Mouse (Mus musculus) CH12.LX (cell line): ENCODE measurements around the gene Pde4d. TPM values are rescaled to one million over a fixed set of nuclear protein-coding genes. Genes with fewer than 3 reads are reported as not detected.

ENCODE experiments used
- DNase-seq: peaks from one replicate; pipeline ENCODE4 v3.0.0-alpha.2; 2013; ENCODE audit errors: extremely low read depth
- H3K27ac ChIP-seq: 2 replicates; pipeline ENCODE4 v1.5.1; 2012; ENCODE audit warnings: low read depth, mild to moderate bottlenecking, control low read depth, moderate library complexity; ENCODE audit not compliant: insufficient read depth
- H3K27me3 ChIP-seq: replicated peaks from 2 replicates; pipeline ENCODE3; 2012; ENCODE audit warnings: inconsistent platforms
- H3K36me3 ChIP-seq, 2 experiments: replicated peaks in 1 of 2; 2 replicates each; pipeline versions ENCODE3 to v1.6.1; 2012; ENCODE audit warnings: inconsistent platforms in 1 of 2, low read length in 1 of 2, mild to moderate bottlenecking in 1 of 2, mixed read lengths in 1 of 2, moderate library complexity in 1 of 2; ENCODE audit not compliant: control insufficient read depth in 1 of 2, insufficient read depth in 1 of 2
- H3K4me1 ChIP-seq, 2 experiments: 2 replicates each; pipeline ENCODE4 v1.6.1; 2012; ENCODE audit warnings: inconsistent platforms in 1 of 2, moderate library complexity in 1 of 2; ENCODE audit not compliant: insufficient read depth in 2 of 2, control insufficient read depth in 1 of 2
- H3K4me2 ChIP-seq: 2 replicates; pipeline ENCODE4 v1.6.1; 2012; ENCODE audit warnings: low read depth, mild to moderate bottlenecking, control low read depth; ENCODE audit not compliant: poor library complexity, insufficient read depth, severe bottlenecking
- H3K4me3 ChIP-seq, 3 experiments: fragments of 150-350 bp in 1 of 3; sonication (generic) in 1 of 3; replicated peaks in 1 of 3; 2 replicates each; pipeline versions ENCODE3 to v1.5.1; 2011 to 2012; ENCODE audit warnings: low read depth in 2 of 3, low read length in 2 of 3, mild to moderate bottlenecking in 2 of 3, moderate library complexity in 2 of 3, control low read depth in 1 of 3, improper control_type of control experiment in 1 of 3, inconsistent platforms in 1 of 3, mixed read lengths in 1 of 3; ENCODE audit not compliant: poor library complexity in 1 of 3
- H3K79me2 ChIP-seq: replicated peaks from 2 replicates; pipeline ENCODE4 v1.6.1; 2012; ENCODE audit warnings: mild to moderate bottlenecking, moderate library complexity; ENCODE audit not compliant: control insufficient read depth, poor library complexity, insufficient read depth, severe bottlenecking; ENCODE audit errors: extremely low read depth
- H3K9ac ChIP-seq: 2 replicates; pipeline ENCODE4 v1.6.1; 2012; ENCODE audit warnings: low read depth, mild to moderate bottlenecking, control low read depth, moderate library complexity; ENCODE audit not compliant: insufficient read depth
- H3K9me3 ChIP-seq: replicated peaks from 2 replicates; pipeline ENCODE3; 2012; ENCODE audit warnings: low read length, inconsistent platforms, mixed read lengths
- BHLHE40 ChIP-seq: IDR thresholded peaks from 2 replicates; pipeline ENCODE4 v1.6.1; 2011; ENCODE audit warnings: mild to moderate bottlenecking, low read depth, low read length, improper control_type of control experiment
- CHD1 ChIP-seq: IDR thresholded peaks from 2 replicates; pipeline ENCODE4 v1.6.1; 2012; ENCODE audit warnings: low read depth, low read length, improper control_type of control experiment, inconsistent platforms
- E2F4 ChIP-seq: IDR thresholded peaks from 2 replicates; pipeline ENCODE4 v1.6.1; 2011; ENCODE audit warnings: low read depth, low read length, improper control_type of control experiment; ENCODE audit not compliant: insufficient replicate concordance
- EP300 ChIP-seq: IDR thresholded peaks from 2 replicates; pipeline ENCODE4 v1.6.1; 2011; ENCODE audit warnings: low read length, improper control_type of control experiment
- ETS1 ChIP-seq: conservative IDR thresholded peaks from 2 replicates; pipeline ENCODE4 v1.6.1; 2012; ENCODE audit warnings: low read depth, mild to moderate bottlenecking, inconsistent platforms, low read length, improper control_type of control experiment, moderate library complexity
- GABPA ChIP-seq: IDR thresholded peaks from 2 replicates; pipeline ENCODE4 v1.6.1; 2012; ENCODE audit warnings: low read depth, low read length, improper control_type of control experiment, inconsistent platforms; ENCODE audit not compliant: insufficient replicate concordance
- HCFC1 ChIP-seq: IDR thresholded peaks from 2 replicates; pipeline ENCODE4 v1.6.1; 2012; ENCODE audit warnings: low read depth, mild to moderate bottlenecking, inconsistent platforms, low read length, improper control_type of control experiment
- IRF4 ChIP-seq: IDR thresholded peaks from 2 replicates; pipeline ENCODE4 v1.6.1; 2014; ENCODE audit warnings: low read depth, mild to moderate bottlenecking, inconsistent platforms, low read length, improper control_type of control experiment
- KAT2A ChIP-seq: IDR thresholded peaks from 2 replicates; pipeline ENCODE4 v1.6.1; 2012; ENCODE audit warnings: low read length, improper control_type of control experiment, inconsistent platforms; ENCODE audit not compliant: insufficient replicate concordance
- MEF2A ChIP-seq: IDR thresholded peaks from 2 replicates; pipeline ENCODE4 v1.6.1; 2014; ENCODE audit warnings: low read depth, mild to moderate bottlenecking, inconsistent platforms, low read length, improper control_type of control experiment, borderline replicate concordance
- NRF1 ChIP-seq: IDR thresholded peaks from 2 replicates; pipeline ENCODE4 v1.6.1; 2014; ENCODE audit warnings: low read depth, mild to moderate bottlenecking, inconsistent platforms, low read length, improper control_type of control experiment, moderate library complexity
- POLR2A ChIP-seq: IDR thresholded peaks from 2 replicates; pipeline ENCODE4 v1.6.1; 2011; ENCODE audit warnings: low read depth, mild to moderate bottlenecking, improper control_type of control experiment, low read length
- POLR2AphosphoS2 ChIP-seq: IDR thresholded peaks from 2 replicates; pipeline ENCODE4 v1.6.1; 2011; ENCODE audit warnings: low read depth, low read length, improper control_type of control experiment
- RAD21 ChIP-seq: IDR thresholded peaks from 2 replicates; pipeline ENCODE4 v1.6.1; 2011; ENCODE audit warnings: low read depth, mild to moderate bottlenecking, low read length, improper control_type of control experiment, moderate library complexity
- TBP ChIP-seq: conservative IDR thresholded peaks from 2 replicates; pipeline ENCODE4 v1.6.1; 2011; ENCODE audit warnings: low read depth, low read length, improper control_type of control experiment
- USF1 ChIP-seq: IDR thresholded peaks from 2 replicates; pipeline ENCODE4 v1.6.1; 2014; ENCODE audit warnings: low read depth, mild to moderate bottlenecking, inconsistent platforms, low read length, improper control_type of control experiment
- ZC3H11A ChIP-seq: IDR thresholded peaks from 2 replicates; pipeline ENCODE4 v1.6.1; 2012; ENCODE audit warnings: low read depth, mild to moderate bottlenecking, inconsistent platforms, low read length, improper control_type of control experiment
- dilution Hi-C: fragments of 300-500 bp; cut with MboI; formaldehyde crosslinking; loops from 2 replicates; pipeline ENCODE4 v1.14.3; 2020; ENCODE audit warnings: low sequenced_read_pairs; ENCODE audit not compliant: extremely low pct_unique_long_range_greater_than_20kb, extremely low pct_ligation_motif_present
- in situ Hi-C: fragments of 300-500 bp; cut with MboI; formaldehyde crosslinking; loops from 3 replicates; pipeline ENCODE4 v1.14.3; 2019; ENCODE audit warnings: low sequenced_read_pairs, low pct_ligation_motif_present, low pct_unique_long_range_greater_than_20kb, mixed read lengths
- polyA plus RNA-seq: library from polyadenylated mRNA; unstranded; fragments of >175 nt; gene quantifications from 2 replicates; pipeline ENCODE4 v1.2.1, GENCODE M21; 2012; ENCODE audit warnings: low read depth; ENCODE audit not compliant: insufficient read length
- total RNA-seq, 2 experiments: library from RNA; depleted of rRNA; stranded (reverse); fragments of 300-350 nt in 1 of 2; fragments of >200 nt in 1 of 2; gene quantifications; 2 replicates each; pipeline ENCODE4 v1.2.3; 2012 to 2014

Pde4d gene
- total and polyA plus RNA-seq, 3 experiments = not detected

- no peak for TF ChIP-seq ETS1
- TF ChIP-seq MEF2A = no peak
- TF ChIP-seq CHD1 = no peak
- no peak for TF ChIP-seq BHLHE40
- TF ChIP-seq ZC3H11A = no peak
- no peak for TF ChIP-seq POLR2AphosphoS2
- no peak for TF ChIP-seq NRF1
- TF ChIP-seq USF1 = no peak
- no peak for TF ChIP-seq TBP
- TF ChIP-seq KAT2A = no peak
- no peak for TF ChIP-seq E2F4
- TF ChIP-seq IRF4 = no peak
- no peak for TF ChIP-seq GABPA
- TF ChIP-seq RAD21 = no peak
- TF ChIP-seq POLR2A = no peak
- no peak for TF ChIP-seq EP300
- TF ChIP-seq, all 38 proteins: peak for 0
- H3K27ac ChIP-seq = no peak overlapping the region
- H3K79me2 ChIP-seq = no peaks in the 10 kb centered on the region
- in situ Hi-C loops (no loop called here), dilution Hi-C loops (no loop called here)
- no peaks in the 10 kb centered on the region for H3K36me3 ChIP-seq
- no peak for DNase-seq
- no peaks in the 10 kb centered on the region for H3K27me3 ChIP-seq
- H3K4me1 ChIP-seq = no peaks in the 10 kb centered on the region
- H3K9me3 ChIP-seq = no peaks in the 10 kb centered on the region
- H3K4me3 ChIP-seq = no peak overlapping the region
- no peak overlapping the region for H3K9ac ChIP-seq
- no peak overlapping the region for H3K4me2 ChIP-seq
Measured at GRCm38 (mm10) chr13:108836314-108836713, 386.6 kb downstream of the Pde4d start.

DNA sequence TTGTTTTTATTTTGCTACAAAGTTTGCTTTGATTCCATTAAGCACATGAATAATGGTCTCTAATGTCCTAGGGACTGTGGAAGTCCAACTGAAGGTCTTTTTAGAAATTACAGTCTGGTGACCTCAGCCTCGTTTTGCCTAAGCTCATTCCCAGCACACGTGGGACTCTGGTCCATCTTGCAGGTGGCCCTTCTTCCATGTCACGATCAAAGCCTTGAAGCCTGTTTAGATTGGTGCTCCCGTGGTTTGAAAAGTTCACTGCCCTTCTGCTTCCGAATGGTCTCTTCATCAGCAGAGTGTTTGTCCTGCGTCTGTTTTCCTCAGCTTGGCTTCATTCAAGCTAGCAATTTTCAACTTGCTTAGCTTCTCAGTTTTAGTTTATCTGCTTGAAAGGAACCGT lies 389.4 kb downstream of the Pde4d start:
- no peak for TF ChIP-seq HCFC1
- no peak overlapping the region for H3K9ac ChIP-seq
- no peak overlapping the region for H3K4me3 ChIP-seq
- in situ Hi-C loops (no loop called here), dilution Hi-C loops (no loop called here)
- H3K27me3 ChIP-seq = no peaks in the 10 kb centered on the region
- H3K9me3 ChIP-seq = no peaks in the 10 kb centered on the region
- no peak for DNase-seq
- no peaks in the 10 kb centered on the region for H3K36me3 ChIP-seq
- H3K27ac ChIP-seq = no peak overlapping the region
- no peak overlapping the region for H3K4me2 ChIP-seq
- H3K4me1 ChIP-seq = no peaks in the 10 kb centered on the region
- H3K79me2 ChIP-seq = no peaks in the 10 kb centered on the region
